Mouse (Mus musculus) gastrocnemius, adult 18-20 months (tissue): ENCODE measurements at regions not wholly inside any gene's neighbourhood (a gene's known extent, or its start where the extent isn't known, plus 50 kb on each side); places are given as distances from the start of the nearest gene placed in this dataset.
"Not testable (repeated sequence)": the region's sequence is repeated elsewhere in the genome, so short reads cannot be mapped to it uniquely, and the experiment has no call there.

Experiments used
- DNase-seq: peaks from one replicate; pipeline ENCODE4 v3.0.0; 2021; ENCODE audit warnings: low spot score

DNA sequence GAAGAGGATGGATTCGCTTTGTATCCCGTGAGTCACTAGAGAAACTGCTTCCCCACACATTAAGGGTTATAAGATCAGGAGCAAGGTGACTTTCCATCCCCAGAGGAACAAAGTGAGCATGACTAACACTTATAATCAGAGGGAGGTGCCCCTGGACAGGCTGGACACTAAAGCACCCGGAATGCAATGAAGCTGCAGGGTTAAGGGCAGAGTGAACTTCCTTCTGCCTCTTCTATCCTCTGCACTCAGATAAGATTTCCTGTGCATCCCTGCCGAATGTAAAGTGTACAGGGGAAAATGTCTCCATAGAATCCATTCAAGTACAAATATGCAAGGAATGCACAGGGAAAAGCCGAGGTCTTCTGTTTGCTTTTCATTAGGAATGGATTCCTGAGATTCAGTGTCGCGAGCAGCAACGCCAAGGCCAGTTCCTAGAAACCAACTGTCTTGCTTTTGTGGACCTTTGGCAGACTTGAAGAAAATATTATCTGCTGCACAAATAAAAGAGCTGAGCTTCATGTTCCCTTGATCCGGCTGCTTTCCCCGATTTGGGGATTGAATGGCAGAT lies 58.5 kb upstream of the Fbxl7 start:
- no peak for DNase-seq

DNA sequence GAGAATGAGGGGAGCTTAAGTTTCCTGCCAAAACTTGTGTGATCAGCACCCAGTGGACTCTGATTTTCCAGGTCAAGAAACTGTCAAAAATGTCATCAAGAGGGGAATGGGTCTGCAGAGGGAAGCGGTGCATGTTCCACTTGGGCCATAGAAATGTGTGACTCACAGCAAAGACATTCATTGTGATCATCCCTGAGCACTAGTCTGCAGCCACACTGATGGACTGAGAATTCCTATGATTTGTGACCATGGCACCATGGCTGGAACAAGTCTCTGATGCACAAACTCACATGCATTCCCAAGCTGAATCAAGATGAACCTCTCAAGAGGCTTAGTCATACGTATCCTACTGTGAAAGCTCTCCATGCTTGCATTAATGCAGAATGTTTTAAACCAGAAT lies 63.6 kb upstream of the Fbxl7 start:
- no peak for DNase-seq

DNA sequence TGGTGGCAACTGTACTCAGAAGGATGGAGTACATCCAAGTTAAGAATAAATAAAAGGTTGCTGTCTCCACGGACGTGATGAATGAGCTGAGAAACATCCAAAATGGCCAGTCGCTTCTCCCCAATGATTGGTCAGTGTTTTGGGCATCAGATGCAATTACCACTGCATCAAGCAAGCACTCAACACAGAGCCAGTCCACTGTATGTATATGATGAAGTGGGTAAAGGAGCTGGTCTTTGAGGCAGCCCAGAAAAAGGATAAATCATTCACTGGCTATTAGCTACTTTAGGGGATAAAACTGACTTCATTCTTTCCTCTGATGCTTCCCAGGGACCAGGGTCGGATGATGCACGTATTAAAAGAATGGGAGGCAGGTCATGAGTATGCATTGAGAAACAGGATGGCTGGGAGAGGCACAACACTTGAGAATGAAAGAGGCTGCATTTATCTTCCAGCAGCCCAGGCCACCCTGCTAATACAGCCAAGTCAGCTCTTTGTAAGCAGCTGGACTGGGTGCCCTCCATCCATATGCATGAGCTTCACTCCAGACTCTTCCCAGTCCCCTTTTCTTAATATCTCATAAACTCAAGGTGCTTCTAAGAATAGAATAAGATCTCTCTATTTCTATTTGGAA lies 73.1 kb upstream of the Fbxl7 start:
- DNase-seq = no peak

DNA sequence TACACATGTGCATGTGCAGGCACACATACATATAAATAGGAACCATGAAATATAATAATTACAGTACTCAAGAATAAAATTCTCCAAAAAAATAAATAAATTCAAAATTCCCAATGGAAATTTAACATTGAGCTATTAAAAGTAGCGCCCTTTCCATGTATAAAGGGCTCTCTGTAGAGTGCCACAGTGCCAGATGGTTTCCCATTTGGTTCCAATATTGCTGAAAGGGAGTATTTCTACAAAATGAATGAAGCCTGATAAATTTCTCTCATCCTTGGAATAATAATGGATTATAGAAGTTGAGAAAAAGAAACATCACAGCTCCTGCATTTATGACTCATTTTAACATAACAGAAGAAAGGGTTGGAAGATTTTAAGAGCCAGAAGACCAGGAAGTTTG lies 75.4 kb upstream of the Fbxl7 start:
- DNase-seq = no peak

DNA sequence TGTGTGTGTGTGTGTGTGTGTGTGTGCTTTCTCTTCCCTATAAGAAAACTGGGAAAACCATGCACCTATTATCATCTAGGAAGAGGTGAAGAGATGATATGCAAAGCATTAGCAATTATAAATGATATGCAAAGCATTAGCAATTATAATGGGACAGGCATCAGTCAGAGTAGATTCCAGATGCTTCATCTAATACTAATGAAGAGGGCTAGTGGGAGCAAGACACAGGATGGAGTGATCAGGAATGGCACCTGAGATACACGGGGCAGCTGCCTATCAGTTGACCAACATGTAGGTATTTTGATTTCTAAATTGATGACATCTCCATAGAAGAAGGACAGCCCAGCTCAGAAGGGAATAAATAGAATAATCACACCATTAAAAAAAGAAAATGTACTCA lies 97.7 kb upstream of the Fbxl7 start:
- no peak for DNase-seq

DNA sequence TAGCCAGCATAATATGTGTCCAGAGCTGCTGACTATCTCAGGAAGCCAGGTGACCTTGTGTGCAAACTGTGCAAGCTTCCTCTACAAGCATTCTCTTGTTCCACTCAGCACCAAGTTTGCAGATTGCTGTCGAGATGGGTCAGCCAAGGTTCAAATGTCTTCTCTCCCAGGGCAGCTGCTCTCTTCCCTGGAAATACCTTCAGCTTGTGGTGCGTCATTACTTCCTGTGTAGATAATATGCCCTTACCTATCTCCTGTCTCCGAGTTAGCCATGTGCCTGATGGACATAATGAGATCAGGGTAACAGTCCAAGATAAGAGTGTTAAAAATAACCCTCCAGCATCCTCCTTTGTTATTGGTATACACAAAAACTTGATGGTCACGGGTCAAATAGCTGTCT lies 113.7 kb upstream of the Fbxl7 start:
- no peak for DNase-seq

DNA sequence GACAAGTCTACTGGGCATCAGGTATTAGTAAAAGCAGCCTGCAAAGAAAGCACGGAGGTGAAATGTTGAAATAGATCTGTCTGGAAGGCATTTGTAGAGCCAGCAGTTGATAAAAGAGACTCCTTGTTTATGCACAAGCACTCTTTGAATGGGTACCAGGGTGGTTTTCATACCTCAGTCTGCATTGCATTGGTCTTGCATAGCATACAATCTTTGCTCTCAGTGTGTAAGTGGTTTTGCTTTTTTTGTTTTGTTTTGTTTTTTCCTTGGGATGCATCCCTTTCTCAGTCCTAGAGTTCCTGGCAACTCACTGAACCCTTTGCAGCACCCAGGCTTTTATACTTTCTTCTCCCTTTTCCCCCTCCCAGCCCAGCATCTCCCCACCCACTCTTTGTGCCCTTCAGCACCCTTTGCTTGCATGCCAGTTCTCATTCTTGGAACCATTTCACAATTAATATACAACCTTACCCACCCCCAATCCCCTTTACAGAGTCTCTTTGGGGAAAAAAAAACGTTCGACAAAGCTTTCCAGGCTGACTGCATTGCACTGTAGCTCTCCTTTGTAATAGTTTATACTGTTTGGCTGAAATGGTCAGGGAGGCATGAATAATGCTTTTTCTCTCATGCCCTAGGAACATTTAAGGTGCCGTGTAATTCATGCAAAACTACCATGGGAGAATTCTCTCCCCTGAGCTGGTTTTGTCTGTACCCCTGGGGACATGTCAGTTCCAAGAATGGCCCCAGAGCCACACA lies 118.7 kb upstream of the Fbxl7 start:
- no peak for DNase-seq

DNA sequence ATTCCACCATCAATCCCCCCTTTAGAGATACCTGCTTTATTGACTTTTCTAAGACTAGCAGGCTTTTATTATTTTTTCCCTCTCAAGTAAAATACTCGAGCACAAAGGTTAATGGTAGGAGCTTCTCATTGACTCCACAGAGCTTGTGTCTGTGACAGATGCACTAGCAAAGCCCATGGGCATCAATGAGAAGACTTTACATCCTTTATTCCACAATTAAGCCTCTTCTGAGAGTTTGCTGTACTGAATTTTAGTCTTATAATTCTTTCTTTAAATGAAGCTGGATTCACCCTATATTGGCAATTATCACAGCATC lies 119.2 kb upstream of the Fbxl7 start:
- DNase-seq = no peak

DNA sequence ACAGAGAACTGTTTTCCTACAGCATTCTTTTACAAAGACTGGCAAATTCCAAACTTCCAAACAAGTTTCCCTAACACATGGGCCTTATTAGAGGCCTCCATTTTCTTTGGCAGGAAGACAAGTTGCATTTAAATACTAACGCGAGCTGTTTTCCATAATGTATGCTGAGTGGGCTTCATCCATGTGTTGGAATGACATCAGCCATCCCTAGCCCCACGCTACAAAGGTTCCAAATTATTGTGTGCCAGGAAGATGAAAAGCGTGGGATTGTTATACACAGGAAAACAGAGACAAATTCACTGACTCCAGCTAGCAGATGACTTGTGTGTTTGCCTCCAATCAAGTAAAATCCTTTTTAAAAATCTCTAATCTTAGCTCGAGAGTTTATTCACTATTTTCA lies 125.1 kb upstream of the Fbxl7 start:
- DNase-seq = no peak

DNA sequence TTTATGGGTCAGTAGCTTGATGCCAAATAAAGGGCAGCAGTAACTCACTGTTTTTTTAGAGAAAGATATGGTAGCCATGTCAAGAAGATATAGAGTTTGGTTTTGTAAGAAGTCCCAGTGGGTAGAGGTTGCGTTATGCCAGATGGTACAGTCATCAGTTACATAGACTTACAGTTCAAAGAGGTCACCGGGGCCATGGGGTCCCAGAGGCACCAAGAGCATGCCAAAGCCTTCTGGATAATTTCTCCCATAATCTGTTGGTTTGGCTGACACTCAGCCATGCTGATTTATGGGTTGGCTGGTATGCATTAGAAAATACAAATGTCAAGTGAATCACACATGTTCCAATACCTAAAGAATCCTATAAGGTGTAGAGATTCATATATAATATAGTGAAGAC lies 137.9 kb upstream of the Fbxl7 start:
- no peak for DNase-seq

DNA sequence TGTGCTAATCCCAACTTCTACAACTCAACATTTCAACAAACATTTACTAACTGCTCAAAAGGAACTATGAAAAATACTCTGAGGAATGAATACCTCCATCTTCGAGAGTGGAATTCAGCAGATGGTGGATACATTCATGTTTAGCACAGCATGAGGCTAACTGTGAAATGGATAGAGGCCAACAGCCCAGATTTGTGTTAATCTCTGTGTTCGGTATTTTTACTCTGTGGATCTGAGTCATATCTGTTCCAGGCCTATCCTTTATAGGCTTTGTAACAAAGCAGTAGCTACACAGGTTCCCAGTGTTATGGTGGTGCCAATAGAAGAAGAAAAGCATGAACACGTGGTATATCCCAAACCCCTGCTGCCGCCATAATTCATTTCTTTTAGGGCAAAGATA lies 148.4 kb upstream of the Fbxl7 start:
- DNase-seq = no peak

DNA sequence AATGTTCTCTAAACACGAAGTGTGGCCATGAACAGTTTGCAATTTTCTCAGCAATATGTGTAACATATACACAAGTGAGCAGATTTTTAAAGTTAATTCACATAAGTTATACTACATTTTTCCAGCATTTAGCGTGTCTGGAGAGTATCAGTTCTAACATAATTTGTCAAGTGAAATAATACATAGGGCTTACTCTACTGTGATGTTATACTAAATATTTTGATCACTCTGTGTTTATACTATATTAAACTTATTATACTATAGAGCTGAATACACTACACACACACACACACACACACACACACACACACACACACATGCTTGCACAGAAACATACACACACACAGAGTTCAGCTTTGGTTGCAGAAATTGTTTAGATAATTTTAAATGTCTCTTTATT lies 155.3 kb upstream of the Fbxl7 start:
- DNase-seq = no peak

DNA sequence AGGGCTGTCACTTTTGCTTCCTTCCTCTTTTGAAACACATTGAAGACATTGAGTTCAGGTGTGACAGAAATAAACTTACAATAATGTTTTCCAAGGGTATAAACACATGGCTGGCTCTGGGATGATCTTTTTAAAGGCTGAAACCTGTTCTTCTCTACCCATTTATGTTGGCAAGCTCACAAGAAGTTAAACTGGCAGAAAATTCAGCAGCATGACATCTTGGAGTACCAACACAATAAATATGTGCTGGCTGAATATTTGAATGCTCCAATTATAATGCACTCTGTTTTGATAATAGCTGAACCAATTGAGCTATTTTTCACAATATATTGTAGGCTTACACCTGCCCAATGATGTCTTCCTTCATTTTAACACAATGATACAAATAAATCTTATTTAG lies 168.1 kb upstream of the Fbxl7 start:
- no peak for DNase-seq

DNA sequence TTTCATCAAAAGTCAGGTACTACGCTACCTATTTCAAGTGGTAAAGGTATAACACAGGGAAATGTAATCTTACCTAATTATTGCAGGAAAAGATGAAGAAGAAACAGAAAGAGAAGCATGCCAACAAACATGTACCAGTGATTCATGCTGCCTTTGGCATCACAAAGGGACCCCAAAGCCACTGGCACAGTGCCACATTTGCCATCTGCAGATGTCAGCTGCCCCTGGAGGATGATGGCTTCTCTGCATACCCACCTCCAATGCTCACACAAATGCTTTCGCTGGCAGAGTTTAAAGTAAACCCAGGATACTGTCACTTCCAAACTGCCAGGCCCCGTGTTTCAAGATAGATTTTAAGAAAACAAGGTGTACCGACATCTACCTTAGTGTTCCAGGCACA lies 168.6 kb upstream of the Fbxl7 start:
- no peak for DNase-seq

DNA sequence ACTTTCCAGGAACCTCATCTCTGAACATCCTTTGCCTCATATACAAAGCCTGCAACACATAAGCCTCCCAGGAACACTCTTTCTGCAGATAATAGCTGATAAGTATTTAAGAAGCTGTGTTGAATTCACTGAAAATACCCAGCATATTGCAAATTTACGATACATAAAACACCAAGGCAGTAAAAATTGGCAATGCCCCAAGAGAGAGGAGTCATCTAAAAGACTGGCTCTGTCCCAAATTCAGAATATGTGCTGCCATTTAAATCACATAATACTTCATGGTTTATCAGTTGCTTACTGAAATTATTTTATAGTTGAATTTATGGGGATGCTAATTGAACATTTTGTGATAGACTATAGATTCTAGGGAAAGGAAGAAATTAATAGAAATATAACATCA lies 172.3 kb upstream of the Fbxl7 start:
- no peak for DNase-seq

DNA sequence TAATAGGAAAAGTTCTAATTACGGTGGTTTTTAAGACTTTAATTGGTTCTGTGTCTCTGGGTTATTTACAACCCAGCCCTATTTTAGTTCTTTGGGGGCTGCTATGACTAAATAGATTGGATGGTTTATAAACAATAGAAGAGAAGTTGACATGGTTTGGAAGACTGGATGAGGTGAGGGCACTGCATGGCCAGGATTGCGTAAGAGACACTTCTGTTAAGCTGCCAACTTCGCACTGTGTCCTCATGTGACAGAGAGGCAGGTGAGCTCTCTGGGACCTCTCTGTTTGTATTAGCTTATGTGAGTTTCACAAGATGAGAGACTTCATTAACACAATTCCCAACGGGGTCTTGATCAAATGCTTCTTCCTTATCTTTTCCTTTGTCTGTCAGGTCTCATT lies 182.5 kb upstream of the Fbxl7 start:
- DNase-seq = no peak

DNA sequence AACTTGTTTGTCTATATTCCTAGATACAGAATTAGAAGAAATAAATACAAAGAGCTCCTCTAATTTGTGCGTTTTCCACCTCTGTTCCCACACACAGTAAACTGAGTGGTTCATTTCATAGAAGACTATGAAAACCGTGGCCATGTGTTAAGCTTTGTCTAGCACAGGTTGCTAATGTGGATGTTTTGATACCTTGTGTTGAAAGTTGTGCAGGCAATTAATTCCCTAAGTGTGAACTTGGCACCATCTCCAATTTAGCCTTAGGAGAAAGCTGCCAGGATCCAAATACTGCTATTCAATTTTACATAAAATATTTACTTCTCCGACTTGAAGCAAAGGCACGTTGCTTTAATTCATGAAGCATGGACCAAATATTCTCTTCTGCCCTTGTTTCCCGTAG lies 187.4 kb upstream of the Fbxl7 start:
- no peak for DNase-seq

DNA sequence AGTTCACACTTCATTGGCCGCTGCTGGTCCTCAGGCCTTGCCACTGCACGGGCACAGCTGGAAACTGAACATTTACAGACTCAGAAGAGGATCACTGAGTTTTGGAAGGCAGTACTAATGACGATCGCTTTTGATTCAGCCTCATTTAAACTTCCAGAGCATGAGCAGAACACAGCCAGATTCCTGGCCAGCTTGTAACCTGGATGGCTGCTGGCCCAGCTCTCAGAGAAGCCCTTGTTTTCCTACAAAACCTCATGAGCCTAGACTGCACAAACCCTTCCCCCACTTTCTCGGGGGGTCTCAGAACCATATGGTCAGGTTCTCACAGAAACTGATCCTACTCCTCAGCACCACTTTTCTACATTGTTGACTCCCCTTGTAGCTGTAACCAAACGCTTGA lies 188.2 kb upstream of the Fbxl7 start:
- no peak for DNase-seq

DNA sequence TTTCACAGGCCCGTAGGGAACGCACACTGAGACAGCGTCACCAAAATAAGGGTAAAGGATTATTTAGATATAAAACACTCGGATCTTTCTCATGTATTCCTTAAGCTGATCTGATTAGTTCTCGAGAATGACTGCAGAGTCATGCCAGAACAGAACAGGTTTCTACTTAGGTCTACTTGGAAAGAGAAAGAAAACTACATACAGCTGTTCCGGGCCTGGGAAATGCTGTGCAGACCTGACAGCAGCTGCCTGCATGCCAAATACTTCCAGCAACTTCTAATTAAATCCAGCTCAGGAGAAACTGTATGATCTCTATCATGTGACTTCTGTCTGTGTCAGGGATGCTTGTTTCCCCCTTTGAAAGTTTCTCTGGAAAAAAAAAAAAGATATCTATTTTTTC lies 193.8 kb upstream of the Fbxl7 start:
- no peak for DNase-seq

DNA sequence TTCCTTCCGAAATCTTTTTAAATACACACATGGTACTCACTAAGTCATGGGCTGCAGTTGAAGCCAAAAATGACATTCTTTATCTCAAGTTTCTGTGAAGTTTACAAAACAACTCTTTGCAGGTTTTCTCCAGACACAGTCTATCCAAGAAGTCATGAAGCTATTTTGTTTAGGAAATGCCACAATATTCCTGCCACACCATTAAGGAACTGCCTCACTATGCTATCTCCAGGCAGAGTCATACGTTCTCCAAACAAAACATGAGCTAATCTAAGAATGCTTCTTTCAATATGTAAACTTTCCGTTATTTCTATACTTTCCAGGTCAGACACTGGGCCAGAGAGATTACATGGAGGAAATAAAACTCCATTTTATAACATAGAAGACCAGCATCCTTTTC lies 198.7 kb upstream of the Fbxl7 start:
- no peak for DNase-seq

DNA sequence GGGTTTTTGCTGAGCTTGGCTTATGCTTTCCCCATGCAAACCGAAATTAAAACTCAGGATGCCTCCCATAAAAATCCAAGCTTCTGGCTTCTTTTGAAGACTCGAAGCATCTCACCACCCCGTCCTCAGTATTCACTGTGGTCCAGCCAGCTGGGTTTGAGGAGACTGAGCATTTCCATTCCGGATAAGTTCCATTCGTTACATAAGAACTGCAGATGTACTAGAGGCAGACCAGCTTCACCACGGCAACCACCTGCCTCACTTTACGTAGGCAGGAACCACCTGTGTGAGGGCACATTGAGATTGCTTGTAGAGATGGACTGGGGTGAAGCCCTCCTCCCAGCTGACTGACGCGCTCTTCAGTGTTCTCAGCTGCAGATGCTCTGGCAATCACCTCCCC lies 199.9 kb upstream of the Fbxl7 start:
- no peak for DNase-seq

DNA sequence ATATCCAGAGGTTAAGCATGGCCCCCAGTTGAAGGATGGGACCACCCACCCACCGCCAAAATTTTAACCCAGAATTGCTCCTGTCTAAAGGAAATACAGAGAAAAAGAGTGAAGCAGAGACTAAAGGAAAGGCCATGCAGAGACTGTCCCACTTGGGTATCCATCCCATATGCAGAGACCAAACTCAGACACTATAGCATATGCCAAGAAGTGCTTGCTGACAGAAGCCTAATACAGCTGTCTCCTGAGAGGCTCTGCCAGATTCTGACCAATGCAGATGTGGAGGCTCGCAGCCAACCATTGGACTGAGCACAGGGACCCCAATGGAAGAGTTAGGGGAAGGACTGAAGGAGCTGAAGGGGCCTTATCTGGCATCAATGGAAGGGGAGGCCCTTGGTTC lies 206.2 kb upstream of the Fbxl7 start:
- not testable (repeated sequence) for DNase-seq

DNA sequence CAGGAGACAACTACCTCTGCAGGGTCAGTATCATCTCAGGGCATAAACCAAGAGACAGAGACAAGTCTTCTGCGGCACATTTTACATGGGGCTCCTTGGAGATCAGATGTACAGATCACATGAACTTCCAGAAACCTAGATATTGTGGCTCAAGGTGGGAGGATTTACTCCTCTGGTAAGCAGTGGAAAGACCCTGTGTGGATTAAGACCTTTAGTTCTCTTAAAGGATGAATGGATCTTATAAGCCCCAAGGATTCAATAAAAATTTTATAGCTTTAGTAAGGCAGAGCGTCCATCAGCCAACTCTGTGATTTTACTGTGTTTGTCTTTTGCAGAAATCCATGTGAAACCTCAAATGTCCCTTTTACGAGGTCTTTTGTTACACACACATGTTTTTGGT lies 213.8 kb upstream of the Fbxl7 start:
- no peak for DNase-seq

DNA sequence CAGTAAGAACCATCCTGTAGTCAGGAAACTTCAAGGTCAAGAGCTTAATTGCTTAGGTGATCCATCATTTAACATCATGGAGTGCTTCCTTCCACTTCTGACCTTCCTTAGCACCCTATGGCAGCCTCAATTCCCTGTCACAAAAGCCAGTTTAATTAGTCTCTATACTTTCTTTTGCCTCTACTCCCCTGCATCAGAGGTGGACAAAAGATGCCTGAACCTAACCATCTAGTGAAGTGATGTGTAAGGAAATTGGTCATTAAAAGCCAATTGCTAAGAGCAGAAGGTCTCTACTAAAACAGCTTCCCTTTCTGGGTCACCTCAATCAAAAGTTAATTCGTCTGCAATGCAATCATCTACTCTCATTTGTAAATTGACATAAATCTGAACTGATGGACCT lies 234.3 kb upstream of the Fbxl7 start:
- no peak for DNase-seq
